Mouse (Mus musculus) midbrain, embryonic 11.5 days (tissue): ENCODE data around the gene Fam92b. TPM values are rescaled to one million over a fixed set of nuclear protein-coding genes. Genes with fewer than 3 reads are reported as not detected.

Experiments
- ATAC-seq: fragments of 200-750 bp; cut with Nextera tagmentation; 2 replicates; pipeline ENCODE4 v1.8.0; 2017; ENCODE audit warnings: moderate TSS enrichment, moderate library complexity; ENCODE audit not compliant: low FRiP score
- DNase-seq: peaks from one replicate; pipeline ENCODE4 v3.0.0; 2015; ENCODE audit warnings: low spot score; ENCODE audit errors: missing footprints
- H3K27ac ChIP-seq: fragments of 300-500 bp; sonication (generic); 2 replicates; pipeline ENCODE4 v1.5.1; 2014; ENCODE audit warnings: low read depth, low read length
- H3K27me3 ChIP-seq: fragments of 300-500 bp; sonication (generic); 2 replicates; pipeline ENCODE4 v1.6.1; 2014; ENCODE audit warnings: mild to moderate bottlenecking, low read length, moderate library complexity, mixed read lengths; ENCODE audit not compliant: control insufficient read depth, insufficient read depth
- H3K36me3 ChIP-seq: fragments of 300-500 bp; sonication (generic); 2 replicates; pipeline ENCODE4 v1.6.1; 2014; ENCODE audit warnings: mild to moderate bottlenecking, low read length, moderate library complexity, mixed read lengths; ENCODE audit not compliant: control insufficient read depth, insufficient read depth
- H3K4me1 ChIP-seq: fragments of 300-500 bp; sonication (generic); 2 replicates; pipeline ENCODE4 v1.6.1; 2014; ENCODE audit warnings: low read length; ENCODE audit not compliant: control insufficient read depth, insufficient read depth
- H3K4me2 ChIP-seq: fragments of 300-500 bp; sonication (generic); 2 replicates; pipeline ENCODE4 v1.6.1; 2014; ENCODE audit warnings: mild to moderate bottlenecking, moderate library complexity
- H3K4me3 ChIP-seq: fragments of 300-500 bp; sonication (generic); 2 replicates; pipeline ENCODE4 v1.5.1; 2014; ENCODE audit warnings: low read depth, low read length
- H3K9ac ChIP-seq: fragments of 300-500 bp; sonication (generic); 2 replicates; pipeline ENCODE4 v1.6.1; 2014; ENCODE audit warnings: low read length
- H3K9me3 ChIP-seq: fragments of 300-500 bp; sonication (generic); 2 replicates; pipeline ENCODE4 v1.6.1; 2016; ENCODE audit warnings: low read length; ENCODE audit not compliant: control insufficient read depth
- WGBS: fragments of 180-500 bp; shearing (Covaris S2); extraction: QIAGEN DNeasy Blood & Tissue Kit; methylation state at CpG from one replicate; pipeline ENCODE4 v1.1.7; 2014; 5-methylcytosine and 5-hydroxymethylcytosine counted together
- polyA plus RNA-seq: library from polyadenylated mRNA; unstranded; fragments of >200 nt; fragmentation: Nextera tagmentation; extraction: Ambion mirVana; gene quantifications from 2 replicates; pipeline ENCODE4 v1.2.1, GENCODE M21; 2014

The Fam92b gene
- polyA plus RNA-seq, 1 experiment from 2014 or later, result 2.4 TPM

DNA sequence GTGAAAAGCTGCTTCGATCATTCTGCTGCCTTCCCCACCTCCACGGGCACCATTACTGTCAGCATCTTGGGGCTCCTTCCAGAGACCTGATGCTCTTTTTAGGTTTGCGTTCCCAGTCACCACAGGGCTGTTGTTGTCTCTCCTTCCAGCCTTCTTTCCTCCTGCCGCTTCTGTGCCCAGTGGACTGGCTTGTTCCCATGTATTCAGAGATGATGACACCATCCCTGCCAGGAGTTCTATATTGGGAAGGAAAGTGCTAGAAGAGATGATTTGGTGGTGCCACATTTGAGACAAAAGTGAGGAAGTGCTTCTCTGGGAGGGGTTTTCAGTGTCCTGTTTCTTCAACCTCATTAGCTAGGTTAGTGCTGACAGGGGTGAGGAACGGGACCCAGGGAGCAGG, 58.4 kb downstream of the Fam92b start:
- 89% methylated on average over 5 of the region's 5 CpGs for WGBS
- H3K9me3 ChIP-seq, result no peaks in the 10 kb centered on the region
- DNase-seq, result no peak
- peaks cover 8% of the 10 kb centered on the region for H3K4me1 ChIP-seq
- H3K36me3 ChIP-seq, result no peaks in the 10 kb centered on the region
- no peak overlapping the region for H3K27ac ChIP-seq
- H3K4me2 ChIP-seq, result no peak overlapping the region
- peaks cover 21% of the 10 kb centered on the region for H3K27me3 ChIP-seq
- H3K4me3 ChIP-seq, result no peak overlapping the region
- ATAC-seq, result no peak
- no peak overlapping the region for H3K9ac ChIP-seq

DNA sequence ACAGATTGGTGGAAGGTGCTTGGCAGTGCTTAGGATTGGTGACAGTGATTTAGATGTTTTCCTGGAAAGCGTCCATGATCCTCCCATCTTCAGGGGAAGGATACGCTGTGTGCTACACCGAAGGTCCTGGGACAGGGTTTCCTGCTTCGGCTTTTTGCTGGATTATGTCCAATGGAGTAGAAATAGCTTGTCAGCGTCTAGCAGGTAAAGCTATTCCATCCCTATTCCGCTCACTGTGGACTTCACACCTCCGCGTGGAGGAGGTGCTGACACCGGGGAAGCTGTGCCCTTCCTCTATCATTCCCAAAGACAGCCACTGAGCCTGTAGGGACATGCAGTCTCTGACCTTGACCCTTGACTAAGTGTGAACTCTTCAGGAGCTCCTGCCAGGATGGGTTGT, 59.1 kb downstream of the Fam92b start:
- Histone ChIP-seq H3K4me3 (no peak overlapping the region), H3K27me3 (peaks cover 21% of the 10 kb centered on the region), H3K36me3 (no peaks in the 10 kb centered on the region), H3K9ac (no peak overlapping the region), H3K4me2 (no peak overlapping the region), H3K27ac (no peak overlapping the region), H3K9me3 (no peaks in the 10 kb centered on the region), H3K4me1 (peaks cover 10% of the 10 kb centered on the region)
- 88% methylated on average over 9 of the region's 9 CpGs for WGBS
- DNase-seq (no peak), ATAC-seq (no peak)

DNA sequence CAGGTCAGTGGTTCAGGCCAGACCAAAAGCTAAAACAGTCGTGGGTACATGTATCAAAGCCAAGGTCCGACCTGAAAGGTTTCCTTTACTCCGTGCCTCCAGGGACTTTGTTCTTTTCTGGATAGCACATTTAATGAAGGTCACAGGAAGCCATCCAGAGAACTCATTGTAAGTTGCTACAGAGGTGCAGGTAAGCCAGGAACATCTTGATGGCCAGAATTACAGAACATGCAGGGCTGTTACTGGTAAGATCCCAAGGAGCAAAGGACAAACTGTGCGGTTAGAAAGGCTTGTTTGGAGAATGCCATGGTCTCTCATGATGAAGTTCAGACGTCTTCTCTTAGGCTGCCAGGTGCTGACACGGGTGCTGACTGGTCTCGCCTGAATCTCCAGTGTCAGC, 60.7 kb downstream of the Fam92b start:
- ATAC-seq, result no peak
- H3K9me3 ChIP-seq, result no peaks in the 10 kb centered on the region
- no peak overlapping the region for H3K4me2 ChIP-seq
- no peak overlapping the region for H3K27ac ChIP-seq
- no peak overlapping the region for H3K9ac ChIP-seq
- H3K27me3 ChIP-seq, result peaks cover 21% of the 10 kb centered on the region
- H3K36me3 ChIP-seq, result no peaks in the 10 kb centered on the region
- peak; percentile 19 for DNase-seq
- H3K4me3 ChIP-seq, result no peak overlapping the region
- 79% methylated on average over 7 of the region's 7 CpGs for WGBS
- peaks cover 13% of the 10 kb centered on the region for H3K4me1 ChIP-seq

Other genes starting within 250 kb of the Fam92b start
- gene Crispld2, start 185.0 kb downstream of the Fam92b start, polyA plus RNA-seq, result 2.3 and 2.9 TPM in 2 replicates
- gene Zdhhc7, start 76.0 kb downstream of the Fam92b start, polyA plus RNA-seq, result 24.2 and 25.9 TPM in 2 replicates
- gene 6430548M08Rik, start 63.3 kb downstream of the Fam92b start, polyA plus RNA-seq, result 12.4 and 13.5 TPM in 2 replicates
- gene Gse1, start 51.0 kb upstream of the Fam92b start, polyA plus RNA-seq, result 18.5 and 20.7 TPM in 2 replicates